Mouse (Mus musculus): ENCODE measurements around the gene Rbm17.

Gene Rbm17

DNA sequence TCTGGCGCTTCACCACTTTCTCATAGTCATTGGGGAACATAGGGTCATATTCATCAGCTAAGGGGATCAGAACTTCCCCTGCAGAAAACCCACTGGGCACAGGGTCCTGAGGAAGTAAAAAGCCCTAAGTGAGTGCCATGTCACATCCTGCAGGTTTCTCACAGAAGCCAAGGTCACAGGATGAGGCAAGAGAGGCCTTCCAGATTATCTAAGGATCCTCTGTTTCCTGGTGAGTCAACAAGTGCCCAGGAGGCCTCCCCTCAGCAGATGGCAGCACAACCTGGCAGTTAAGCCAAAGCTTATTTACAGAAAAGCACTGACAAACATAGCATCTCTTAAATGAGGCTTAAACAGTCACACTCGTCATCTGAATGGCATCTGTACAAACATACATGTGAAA, 7.3 kb downstream of the Rbm17 start:
- DNase-seq (ENCODE audit: low spot score in 2 of 2): no peak

- DNase-seq (ENCODE audit: low spot score in 2 of 2): no peak
Measured at GRCm38 (mm10) chr2:11587996-11588395, 16.0 kb downstream of the Rbm17 start.

GRCm38 (mm10) chr2:11579399-11579798, 24.6 kb downstream of the Rbm17 start:
- DNase-seq (ENCODE audit: low spot score in 2 of 2): no peak

DNA sequence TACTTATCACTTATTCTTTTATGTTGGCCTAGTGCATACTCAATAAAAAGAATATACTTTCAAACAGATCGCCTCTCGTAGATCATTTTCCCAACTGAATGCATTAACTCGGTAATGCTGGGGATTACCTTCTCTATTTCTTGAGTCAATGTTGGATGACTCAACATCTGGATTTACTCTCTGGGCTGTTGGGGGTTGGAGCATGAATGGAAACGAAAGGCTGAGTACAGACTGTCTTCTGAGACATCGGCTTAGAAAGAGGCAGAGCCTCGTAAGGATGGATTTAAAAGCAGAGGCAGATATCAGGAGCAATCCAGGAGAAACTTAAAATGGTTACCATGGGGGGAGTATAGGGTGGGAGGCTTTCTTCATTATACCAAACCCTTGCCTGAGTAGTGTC, 25.8 kb downstream of the Rbm17 start:
- DNase-seq (ENCODE audit: low spot score in 2 of 2): no peak

DNA sequence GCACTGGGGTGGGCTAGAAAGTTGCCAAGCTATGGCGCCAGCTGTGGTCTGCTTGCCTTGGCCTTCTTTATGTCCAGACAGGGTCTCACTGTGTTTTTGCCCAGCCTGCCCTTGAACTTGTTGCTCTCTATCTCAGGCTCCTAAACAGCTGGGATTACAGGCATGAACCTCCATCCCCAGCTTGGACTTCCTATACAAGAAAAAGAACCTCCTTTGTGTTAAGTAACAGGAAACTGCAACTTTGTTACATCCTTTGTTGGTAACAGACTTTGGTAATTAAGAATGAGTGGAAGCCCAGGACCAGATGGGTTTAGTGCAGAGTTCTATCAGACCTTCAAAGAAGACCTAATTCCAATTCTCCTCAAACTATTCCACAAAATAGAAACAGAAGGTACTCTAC, 30.3 kb downstream of the Rbm17 start:
- no peak for DNase-seq (ENCODE audit: low spot score in 2 of 2)

- DNase-seq (ENCODE audit: low spot score in 2 of 2): no peak
Measured at GRCm38 (mm10) chr2:11571004-11571535, 32.9 kb downstream of the Rbm17 start.

DNA sequence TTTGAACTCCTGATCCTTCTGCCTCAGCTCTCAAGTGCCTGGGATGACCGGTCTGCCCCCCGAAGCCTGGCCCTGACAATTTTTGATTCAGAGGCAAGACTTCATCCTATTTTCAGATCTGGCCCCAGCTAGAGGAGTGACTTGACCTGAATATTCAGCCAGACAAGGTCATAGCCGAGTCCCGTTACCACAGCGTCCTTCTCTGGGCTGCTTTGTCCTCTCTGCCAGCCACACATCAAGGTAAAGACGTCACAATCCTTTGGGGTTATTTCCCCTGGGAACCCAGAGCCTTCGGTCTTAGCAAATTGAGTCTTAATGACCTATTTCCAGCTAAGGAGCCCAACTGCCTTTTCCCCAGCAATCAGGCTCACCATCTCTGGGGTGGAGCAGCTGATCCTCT, 35.5 kb downstream of the Rbm17 start:
- no peak for DNase-seq (ENCODE audit: low spot score in 2 of 2)

GRCm38 (mm10) chr2:11567781-11568362, 36.1 kb downstream of the Rbm17 start:
- DNase-seq (ENCODE audit: low spot score in 2 of 2): peak; percentile 54 to 87

- no peak for DNase-seq (ENCODE audit: low spot score in 2 of 2)
Measured at GRCm38 (mm10) chr2:11566898-11567297, 37.1 kb downstream of the Rbm17 start.

GRCm38 (mm10) chr2:11566241-11566640, 37.7 kb downstream of the Rbm17 start:
- DNase-seq (ENCODE audit: low spot score in 2 of 2): no peak

DNA sequence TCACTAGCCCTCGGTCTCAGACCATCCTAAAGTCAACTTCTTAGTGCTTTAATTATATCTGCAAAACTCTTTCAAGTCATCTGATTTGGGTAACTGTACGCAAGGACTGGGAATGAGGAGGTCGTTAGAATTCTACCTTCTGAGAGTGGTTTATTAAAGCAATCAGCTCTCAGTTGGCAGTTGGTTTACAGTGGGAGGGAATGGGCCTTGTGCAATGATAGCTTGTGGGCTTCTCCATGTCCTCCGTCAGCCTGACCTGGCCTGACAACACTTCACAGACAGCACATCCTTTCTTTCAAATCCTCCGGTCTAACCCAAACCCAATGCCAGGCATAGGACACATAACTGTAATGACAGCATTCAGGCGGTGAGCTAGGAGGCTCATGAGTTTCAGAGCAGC, 39.2 kb downstream of the Rbm17 start:
- no peak for DNase-seq (ENCODE audit: low spot score in 2 of 2)

DNA sequence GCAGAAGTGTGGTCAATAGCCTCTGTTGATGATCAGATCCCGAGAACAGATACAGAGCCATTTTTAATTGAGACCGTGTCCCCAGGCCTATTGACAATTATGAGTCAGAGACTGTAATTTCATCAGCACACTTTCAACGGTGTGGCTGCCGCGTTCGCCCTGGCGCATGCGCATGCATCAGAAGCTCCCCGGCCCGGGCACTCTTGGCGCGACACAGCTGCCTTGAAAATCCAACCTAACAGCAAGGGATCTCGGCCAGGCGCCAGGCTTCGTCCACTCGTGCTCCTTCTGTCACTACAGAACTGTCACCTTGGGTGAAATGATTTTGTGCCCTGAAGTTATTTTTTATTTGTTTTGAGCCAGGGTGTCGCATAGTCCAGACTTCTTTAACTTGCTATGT, 40.7 kb downstream of the Rbm17 start:
- no peak for DNase-seq (ENCODE audit: low spot score in 2 of 2)

- DNase-seq (ENCODE audit: low spot score in 2 of 2): no peak
Measured at GRCm38 (mm10) chr2:11558654-11559053, 45.3 kb downstream of the Rbm17 start.

- DNase-seq (ENCODE audit: low spot score in 2 of 2): no peak
Measured at GRCm38 (mm10) chr2:11557244-11557643, 46.7 kb downstream of the Rbm17 start.

DNA sequence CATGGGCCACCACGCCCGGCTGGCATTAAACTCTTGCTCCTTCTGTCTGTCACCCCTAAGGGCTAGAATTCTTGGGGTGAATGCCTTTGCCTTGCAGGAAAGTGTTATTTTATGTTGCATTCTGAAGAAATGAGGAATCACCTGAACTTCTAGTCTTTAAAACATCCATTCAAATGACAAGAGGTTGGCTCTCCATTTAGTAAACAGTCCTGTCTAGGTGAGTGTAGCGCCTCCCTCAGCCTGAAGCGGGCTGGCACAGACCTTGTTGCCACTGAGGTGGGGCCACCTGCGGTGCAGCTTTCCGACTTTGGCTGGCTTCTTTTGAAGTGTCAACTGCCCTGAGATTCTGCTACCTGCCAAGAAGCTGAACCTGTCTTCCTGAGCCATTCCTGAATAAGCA, 48.6 kb downstream of the Rbm17 start:
- no peak for DNase-seq (ENCODE audit: low spot score in 2 of 2)

GRCm38 (mm10) chr2:11553471-11554400, 50.2 kb downstream of the Rbm17 start, which contains the start of gene Pfkfb3:
TSS of gene Pfkfb3 (minus strand) at chr2:11554077.
- DNase-seq (ENCODE audit: low spot score in 2 of 2): peak; percentile 70 to 83

DNA sequence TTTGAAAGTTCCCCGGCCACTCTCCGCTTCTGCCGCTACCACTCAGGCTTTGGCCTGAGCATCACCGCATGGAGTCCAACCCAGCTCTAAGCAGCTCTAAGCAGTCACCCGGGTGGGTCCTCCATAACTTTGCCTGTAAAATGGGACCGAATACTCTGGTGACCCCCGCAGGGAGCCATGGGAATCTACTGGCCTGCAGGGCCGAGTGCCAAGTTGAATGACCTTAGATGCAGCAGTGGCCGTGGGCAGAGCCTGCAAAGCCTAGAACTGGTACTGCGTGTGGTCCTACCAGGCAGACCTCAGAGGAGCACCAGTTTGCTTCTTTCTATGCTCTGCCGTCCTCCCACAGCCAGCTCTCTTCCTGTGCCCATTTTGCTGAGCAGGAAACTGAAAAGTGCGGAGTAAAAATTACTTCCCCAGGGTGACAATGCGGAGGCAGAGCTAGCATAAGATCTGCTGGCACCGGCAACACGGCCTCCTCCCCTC, 50.9 kb downstream of the Rbm17 start:
- DNase-seq (ENCODE audit: low spot score in 2 of 2): no peak

DNA sequence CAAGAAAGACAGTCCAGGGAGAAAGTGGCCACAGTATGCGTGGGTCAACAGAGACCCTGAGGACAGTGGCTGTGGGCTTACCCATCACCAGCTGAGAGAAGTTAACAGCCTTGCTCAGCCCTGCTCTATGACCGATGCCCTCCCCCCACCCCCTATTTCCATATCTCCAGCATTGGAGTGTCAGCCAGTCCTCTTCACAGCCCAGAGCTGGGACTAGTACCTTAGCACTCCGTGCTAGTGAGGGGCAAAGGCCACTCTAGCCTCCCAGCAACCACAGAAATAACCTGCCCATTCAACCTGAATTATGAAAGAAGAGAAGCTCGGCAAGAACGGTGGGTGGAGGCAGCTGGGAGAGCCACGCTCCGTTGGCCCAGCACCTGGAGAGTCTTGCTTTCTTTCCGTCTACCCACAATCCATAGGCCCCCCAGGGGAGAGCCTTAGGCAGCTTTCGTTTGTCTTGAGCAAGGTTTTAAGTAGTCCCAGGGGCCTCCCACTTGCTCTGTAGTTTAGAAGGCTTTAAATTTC, 51.6 kb downstream of the Rbm17 start:
- DNase-seq (ENCODE audit: low spot score in 2 of 2): peak in 1 of 2 experiments; percentile 20

DNA sequence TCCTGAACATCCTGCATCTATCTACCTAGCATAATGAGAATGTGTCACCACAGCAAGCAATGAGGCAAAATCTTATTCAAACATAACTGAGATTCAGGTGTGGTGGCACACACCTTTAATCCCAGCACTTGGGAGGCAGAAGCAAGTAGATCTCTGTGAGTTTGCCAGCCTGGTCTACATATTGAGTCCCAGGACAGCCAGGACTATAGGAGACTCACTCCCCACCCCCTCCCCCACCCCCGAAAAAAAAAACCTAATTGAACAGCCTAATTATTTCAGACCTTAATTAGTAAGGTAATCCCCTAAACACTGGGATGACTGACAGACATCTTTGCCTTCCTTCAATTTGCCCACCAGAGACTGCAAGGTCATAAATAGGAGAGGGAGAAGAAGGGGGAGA, 52.2 kb downstream of the Rbm17 start:
- no peak for DNase-seq (ENCODE audit: low spot score in 2 of 2)

DNA sequence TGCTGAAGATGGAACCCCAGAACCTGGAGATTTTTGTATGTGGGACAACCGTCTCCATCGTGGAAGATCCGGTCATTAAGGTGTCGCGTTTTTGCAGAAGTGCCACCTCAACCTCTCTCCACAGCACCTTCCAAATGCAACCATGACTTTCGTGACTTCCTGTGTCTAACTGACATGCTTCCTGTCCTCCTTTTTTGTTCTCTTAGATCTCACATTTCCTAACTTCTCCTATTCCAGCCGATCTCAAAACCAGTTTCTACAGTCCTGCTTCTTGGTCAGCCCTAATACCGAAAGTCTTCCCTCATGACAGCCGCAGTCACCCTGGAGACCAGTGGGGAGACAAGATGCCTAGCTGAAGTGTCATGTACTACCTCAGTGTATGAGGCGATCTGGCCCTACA, 55.4 kb downstream of the Rbm17 start:
- no peak for DNase-seq (ENCODE audit: low spot score in 2 of 2)

GRCm38 (mm10) chr2:11547609-11548008, 56.3 kb downstream of the Rbm17 start:
- DNase-seq (ENCODE audit: low spot score in 2 of 2): no peak

DNA sequence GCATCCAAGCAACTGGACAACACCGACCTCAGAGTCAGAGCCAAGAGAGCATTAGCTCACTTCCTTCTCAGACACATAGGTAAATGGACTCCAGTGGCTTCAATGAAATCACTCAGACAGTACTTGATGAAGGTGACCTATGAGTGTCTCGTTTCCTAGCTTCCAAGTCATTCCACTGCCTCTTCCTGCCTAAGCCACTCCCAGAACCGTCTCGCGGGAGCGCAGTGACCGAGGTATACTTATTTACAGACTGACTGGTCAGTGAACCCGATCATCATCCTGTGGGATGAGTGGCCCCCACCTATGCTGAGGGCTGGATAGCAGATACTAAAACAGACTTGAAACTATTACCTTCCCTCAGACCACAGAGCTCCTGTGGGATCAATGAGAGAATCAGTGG, 57.9 kb downstream of the Rbm17 start:
- DNase-seq (ENCODE audit: low spot score in 2 of 2): no peak

- DNase-seq (ENCODE audit: low spot score in 2 of 2): no peak
Measured at GRCm38 (mm10) chr2:11545380-11545779, 58.6 kb downstream of the Rbm17 start.

Data from spleen, postnatal 4 days (tissue).